Mouse (Mus musculus) thymus, postnatal 25 days (tissue): ENCODE data around the gene Car6.

ENCODE experiments used
- DNase-seq: peaks from one replicate; pipeline ENCODE4 v3.0.0; 2022

Gene Car6

GRCm38 (mm10) chr4:150228581-150229348, 27.6 kb upstream of the Car6 start:
- no peak for DNase-seq

GRCm38 (mm10) chr4:150226818-150227688, 25.9 kb upstream of the Car6 start:
- DNase-seq: no peak

- no peak for DNase-seq
Measured at GRCm38 (mm10) chr4:150225700-150226099, 24.6 kb upstream of the Car6 start.

- no peak for DNase-seq
Measured at GRCm38 (mm10) chr4:150223830-150224229, 22.7 kb upstream of the Car6 start.

GRCm38 (mm10) chr4:150221017-150221640, 20.0 kb upstream of the Car6 start:
- no peak for DNase-seq

GRCm38 (mm10) chr4:150220584-150220983, 19.5 kb upstream of the Car6 start:
- DNase-seq: no peak

- peak; percentile 54 for DNase-seq
Measured at GRCm38 (mm10) chr4:150219501-150220292, 18.6 kb upstream of the Car6 start.

GRCm38 (mm10) chr4:150217935-150218334, 16.8 kb upstream of the Car6 start:
- no peak for DNase-seq

- no peak for DNase-seq
Measured at GRCm38 (mm10) chr4:150217042-150217554, 16.0 kb upstream of the Car6 start.

GRCm38 (mm10) chr4:150216423-150216822, 15.3 kb upstream of the Car6 start:
- no peak for DNase-seq

- no peak for DNase-seq
Measured at GRCm38 (mm10) chr4:150213910-150214309, 12.8 kb upstream of the Car6 start.

GRCm38 (mm10) chr4:150212553-150212971, 11.4 kb upstream of the Car6 start:
- peak; percentile 15 for DNase-seq

GRCm38 (mm10) chr4:150211930-150212552, 10.9 kb upstream of the Car6 start:
- DNase-seq: no peak

GRCm38 (mm10) chr4:150210306-150210705, 9.2 kb upstream of the Car6 start:
- no peak for DNase-seq

GRCm38 (mm10) chr4:150209751-150210150, 8.6 kb upstream of the Car6 start:
- no peak for DNase-seq

GRCm38 (mm10) chr4:150204877-150205276, 3.7 kb upstream of the Car6 start:
- no peak for DNase-seq

- no peak for DNase-seq
Measured at GRCm38 (mm10) chr4:150202702-150203101, 1.6 kb upstream of the Car6 start.

GRCm38 (mm10) chr4:150198268-150198667, 2.9 kb downstream of the Car6 start:
- DNase-seq: no peak

- peak; percentile 61 for DNase-seq
Measured at GRCm38 (mm10) chr4:150193915-150194314, 7.2 kb downstream of the Car6 start.

GRCm38 (mm10) chr4:150192199-150192598, 8.9 kb downstream of the Car6 start:
- no peak for DNase-seq

GRCm38 (mm10) chr4:150188236-150188635, 12.9 kb downstream of the Car6 start:
- no peak for DNase-seq

GRCm38 (mm10) chr4:150181304-150181703, 19.8 kb downstream of the Car6 start:
- no peak for DNase-seq
